Mouse (Mus musculus): ENCODE measurements at regions not wholly inside any gene's neighbourhood (a gene's known extent, or its start where the extent isn't known, plus 50 kb on each side); places are given as distances from the start of the nearest gene placed in this dataset.
A peak's percentile ranks its signal among the peaks of the same experiment; 100 is the strongest.

DNA sequence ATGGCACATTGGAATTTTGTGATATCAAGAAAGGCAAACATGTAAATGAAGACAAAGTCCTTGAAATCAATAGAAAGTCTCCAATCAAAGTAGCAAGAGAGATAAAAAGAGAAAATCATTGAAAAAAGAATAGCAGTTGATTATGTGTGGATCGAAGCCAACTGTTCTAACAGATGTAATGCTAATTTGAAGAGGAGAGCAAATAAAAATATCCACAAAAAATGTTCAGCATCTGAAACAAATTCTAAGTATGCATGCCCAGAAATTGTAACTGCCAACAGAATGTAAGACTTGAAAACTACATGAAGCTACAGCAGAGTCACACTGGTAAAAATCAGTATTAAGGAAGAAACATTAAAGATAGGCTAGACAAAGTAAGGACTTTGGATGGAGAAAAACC is 587.2 kb upstream of the Galntl6 start:
- no peaks in the 10 kb centered on the region for H3K9me3 ChIP-seq (ENCODE audit: low read depth, low read length)
- WGBS, result 84% methylated on average over 1 of the region's 1 CpGs
- ATAC-seq (ENCODE audit: insufficient read depth) (no peak), DNase-seq (no peak)
- no peak overlapping the region for H3K4me3 ChIP-seq (ENCODE audit: low read depth, low read length)
- no peak for TF ChIP-seq CTCF (IDR thresholded peaks at IDR 0.05; ENCODE audit: low read depth)
- H3K9ac ChIP-seq, result no peak overlapping the region
- no peaks in the 10 kb centered on the region for H3K27me3 ChIP-seq (ENCODE audit: insufficient read depth, low read length)
- no peaks in the 10 kb centered on the region for H3K36me3 ChIP-seq (ENCODE audit: insufficient read depth)
- H3K4me2 ChIP-seq, result no peak overlapping the region
- no peaks in the 10 kb centered on the region for H3K4me1 ChIP-seq (ENCODE audit: insufficient read depth)
- H3K27ac ChIP-seq (ENCODE audit: low read depth), result no peak overlapping the region

DNA sequence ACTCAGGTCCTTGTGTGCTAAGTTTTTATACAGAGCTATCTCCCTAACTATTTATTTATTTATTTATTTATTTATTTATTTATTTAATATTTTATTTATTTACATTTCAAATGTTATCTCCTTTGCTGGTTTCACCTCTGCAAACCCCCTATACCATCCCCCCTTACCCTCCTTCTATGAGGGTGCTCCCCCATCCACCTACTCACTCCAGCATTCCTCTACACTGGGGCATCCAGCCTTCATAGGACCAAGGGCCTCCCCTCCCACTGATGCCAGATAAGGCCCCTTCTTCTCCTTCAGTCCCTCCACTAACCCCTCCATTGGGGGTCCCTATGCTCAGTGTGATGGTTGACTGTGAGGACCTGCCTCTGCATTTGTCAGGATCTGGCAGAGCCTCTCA is 579.0 kb upstream of the Galntl6 start:
- no peaks in the 10 kb centered on the region for H3K27me3 ChIP-seq (ENCODE audit: insufficient read depth, low read length)
- H3K27ac ChIP-seq (ENCODE audit: low read depth), result no peak overlapping the region
- ATAC-seq (ENCODE audit: insufficient read depth) (no peak), DNase-seq (no peak)
- H3K4me1 ChIP-seq (ENCODE audit: insufficient read depth), result no peaks in the 10 kb centered on the region
- TF ChIP-seq CTCF (IDR thresholded peaks at IDR 0.05; ENCODE audit: low read depth), result no peak
- no peaks in the 10 kb centered on the region for H3K36me3 ChIP-seq (ENCODE audit: insufficient read depth)
- no peak overlapping the region for H3K4me2 ChIP-seq
- no peak overlapping the region for H3K9ac ChIP-seq
- H3K4me3 ChIP-seq (ENCODE audit: low read depth, low read length), result no peak overlapping the region
- H3K9me3 ChIP-seq (ENCODE audit: low read depth, low read length), result no peaks in the 10 kb centered on the region

DNA sequence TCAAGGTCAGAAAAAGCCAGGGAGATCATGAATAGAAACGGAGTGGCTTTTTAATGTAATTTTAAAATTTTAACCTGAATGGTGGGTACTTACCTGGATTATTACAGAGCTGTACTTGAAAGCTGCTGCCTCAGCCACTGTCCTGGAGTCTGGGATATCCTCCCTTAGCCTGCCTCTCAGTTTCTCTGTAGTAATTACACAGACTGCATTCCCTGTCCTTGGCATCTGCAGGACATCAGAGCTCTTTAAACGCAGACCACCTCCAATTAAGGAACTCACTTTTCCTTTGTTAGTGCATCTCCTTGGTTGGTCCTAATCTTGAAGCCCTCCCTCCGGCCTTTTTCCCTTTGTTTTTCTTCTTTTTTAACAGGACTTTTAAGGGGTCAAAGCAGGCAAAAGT is 565.8 kb upstream of the Galntl6 start:
- no peaks in the 10 kb centered on the region for H3K4me1 ChIP-seq (ENCODE audit: insufficient read depth)
- WGBS, result 29% methylated on average over 3 of the region's 3 CpGs
- H3K4me2 ChIP-seq, result no peak overlapping the region
- DNase-seq, result no peak
- H3K4me3 ChIP-seq (ENCODE audit: low read depth, low read length), result no peak overlapping the region
- no peaks in the 10 kb centered on the region for H3K9me3 ChIP-seq (ENCODE audit: low read depth, low read length)
- H3K9ac ChIP-seq, result no peak overlapping the region
- H3K36me3 ChIP-seq (ENCODE audit: insufficient read depth), result no peaks in the 10 kb centered on the region
- TF ChIP-seq CTCF (IDR thresholded peaks at IDR 0.05; ENCODE audit: low read depth), result no peak
- H3K27me3 ChIP-seq (ENCODE audit: insufficient read depth, low read length), result no peaks in the 10 kb centered on the region
- no peak overlapping the region for H3K27ac ChIP-seq (ENCODE audit: low read depth)
- ATAC-seq (ENCODE audit: insufficient read depth), result no peak

DNA sequence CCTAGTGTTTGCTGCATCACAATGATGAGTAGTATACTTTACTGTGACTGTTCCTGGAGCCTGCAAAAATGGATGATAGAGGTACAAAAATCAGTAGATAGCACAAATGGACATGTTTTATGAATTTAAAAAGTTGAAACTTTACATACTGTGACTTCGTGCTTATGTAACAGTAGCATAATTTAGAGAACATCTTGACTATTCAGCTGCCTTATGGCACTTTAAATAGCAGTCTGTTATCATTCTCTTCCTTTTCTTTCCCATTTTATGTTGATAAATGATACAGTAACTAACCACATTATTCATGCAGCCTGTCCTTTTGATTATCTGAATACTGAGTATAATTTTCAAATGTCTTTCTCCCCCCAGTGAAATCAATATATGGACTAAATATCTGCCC is 561.8 kb upstream of the Galntl6 start:
- no peak for TF ChIP-seq CTCF (IDR thresholded peaks at IDR 0.05; ENCODE audit: low read depth)
- Histone ChIP-seq H3K27ac (ENCODE audit: low read depth) (no peak overlapping the region), H3K36me3 (ENCODE audit: insufficient read depth) (no peaks in the 10 kb centered on the region), H3K27me3 (ENCODE audit: insufficient read depth, low read length) (no peaks in the 10 kb centered on the region), H3K4me3 (ENCODE audit: low read depth, low read length) (no peak overlapping the region), H3K9ac (no peak overlapping the region), H3K4me1 (ENCODE audit: insufficient read depth) (no peaks in the 10 kb centered on the region), H3K4me2 (no peak overlapping the region), H3K9me3 (ENCODE audit: low read depth, low read length) (no peaks in the 10 kb centered on the region)
- WGBS, result 82% methylated on average over 1 of the region's 1 CpGs
- DNase-seq (no peak), ATAC-seq (ENCODE audit: insufficient read depth) (no peak)

DNA sequence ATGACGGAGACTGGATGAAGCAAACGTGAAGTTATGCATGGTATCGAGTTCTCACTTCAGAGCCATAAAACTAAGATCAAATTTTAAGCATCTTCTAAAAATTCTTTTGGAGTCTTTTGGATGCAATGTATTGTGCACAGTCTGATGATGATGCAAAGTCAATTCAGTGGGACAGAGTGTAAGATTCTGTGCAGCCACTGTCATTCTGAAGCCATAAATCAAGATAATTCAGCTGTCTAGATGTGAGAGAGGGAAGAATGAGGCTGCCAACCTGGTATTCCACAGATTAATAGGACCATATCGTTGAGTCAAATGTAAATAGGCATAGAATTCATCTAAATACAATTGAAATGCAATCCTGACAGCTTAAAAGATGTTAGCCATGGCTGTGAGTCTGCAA is 536.2 kb upstream of the Galntl6 start:
- no peaks in the 10 kb centered on the region for H3K4me1 ChIP-seq (ENCODE audit: insufficient read depth)
- H3K27ac ChIP-seq (ENCODE audit: low read depth), result no peak overlapping the region
- TF ChIP-seq CTCF (IDR thresholded peaks at IDR 0.05; ENCODE audit: low read depth), result no peak
- H3K4me2 ChIP-seq, result no peak overlapping the region
- no peaks in the 10 kb centered on the region for H3K27me3 ChIP-seq (ENCODE audit: insufficient read depth, low read length)
- no peak overlapping the region for H3K4me3 ChIP-seq (ENCODE audit: low read depth, low read length)
- no peaks in the 10 kb centered on the region for H3K9me3 ChIP-seq (ENCODE audit: low read depth, low read length)
- H3K9ac ChIP-seq, result no peak overlapping the region
- 51% methylated on average over 4 of the region's 4 CpGs for WGBS
- DNase-seq, result no peak
- no peaks in the 10 kb centered on the region for H3K36me3 ChIP-seq (ENCODE audit: insufficient read depth)
- no peak for ATAC-seq (ENCODE audit: insufficient read depth)

DNA sequence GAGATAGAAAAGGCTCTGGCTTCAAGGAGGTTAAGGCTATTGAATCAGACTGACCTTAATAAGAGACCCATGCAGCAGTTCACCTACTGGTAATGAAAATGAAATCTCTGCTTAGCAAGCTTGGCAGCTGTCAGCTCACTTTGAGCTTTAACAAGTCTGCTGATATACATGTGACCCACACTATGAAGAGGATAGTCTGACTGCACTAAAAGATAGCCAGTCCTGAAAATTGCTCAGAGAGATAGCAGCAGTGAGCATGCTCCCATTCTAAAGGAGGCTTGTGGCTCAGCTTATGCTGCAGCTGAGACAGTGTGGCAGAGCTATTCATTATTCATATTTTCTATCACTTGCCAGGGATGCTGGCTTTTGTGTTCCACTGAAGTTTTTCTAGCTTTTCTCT is 491.2 kb upstream of the Galntl6 start:
- ATAC-seq (ENCODE audit: insufficient read depth) (no peak), DNase-seq (no peak)
- Histone ChIP-seq H3K27ac (ENCODE audit: low read depth) (no peak overlapping the region), H3K36me3 (ENCODE audit: insufficient read depth) (no peaks in the 10 kb centered on the region), H3K4me1 (ENCODE audit: insufficient read depth) (no peaks in the 10 kb centered on the region), H3K9me3 (ENCODE audit: low read depth, low read length) (no peaks in the 10 kb centered on the region), H3K27me3 (ENCODE audit: insufficient read depth, low read length) (no peaks in the 10 kb centered on the region), H3K4me3 (ENCODE audit: low read depth, low read length) (no peak overlapping the region), H3K9ac (no peak overlapping the region), H3K4me2 (no peak overlapping the region)
- no peak for TF ChIP-seq CTCF (IDR thresholded peaks at IDR 0.05; ENCODE audit: low read depth)

DNA sequence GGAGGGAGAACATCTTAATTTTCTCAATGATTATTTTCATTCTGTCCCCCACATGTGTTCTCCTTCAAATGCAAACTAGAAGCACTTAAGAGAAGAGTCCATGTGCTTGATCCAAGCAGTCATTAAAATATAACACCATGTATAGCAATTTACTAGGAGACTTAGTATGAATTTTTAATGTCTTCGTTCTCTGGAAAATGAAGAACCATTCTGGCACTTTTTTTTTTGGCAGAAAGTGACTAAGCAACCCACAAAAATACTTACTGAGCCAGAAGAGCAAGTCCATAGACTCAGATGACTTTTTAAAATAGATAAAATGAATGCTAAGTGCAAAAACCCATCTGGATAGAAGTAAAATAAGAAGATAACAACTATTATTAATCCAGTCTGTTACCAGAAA is 477.3 kb upstream of the Galntl6 start:
- no peak overlapping the region for H3K4me2 ChIP-seq
- H3K4me1 ChIP-seq (ENCODE audit: insufficient read depth), result no peaks in the 10 kb centered on the region
- ATAC-seq (ENCODE audit: insufficient read depth) (no peak), DNase-seq (no peak)
- TF ChIP-seq CTCF (IDR thresholded peaks at IDR 0.05; ENCODE audit: low read depth), result no peak
- H3K27ac ChIP-seq (ENCODE audit: low read depth), result no peak overlapping the region
- 59% methylated on average over 1 of the region's 1 CpGs for WGBS
- H3K4me3 ChIP-seq (ENCODE audit: low read depth, low read length), result no peak overlapping the region
- no peaks in the 10 kb centered on the region for H3K9me3 ChIP-seq (ENCODE audit: low read depth, low read length)
- H3K9ac ChIP-seq, result no peak overlapping the region
- no peaks in the 10 kb centered on the region for H3K27me3 ChIP-seq (ENCODE audit: insufficient read depth, low read length)
- H3K36me3 ChIP-seq (ENCODE audit: insufficient read depth), result no peaks in the 10 kb centered on the region

DNA sequence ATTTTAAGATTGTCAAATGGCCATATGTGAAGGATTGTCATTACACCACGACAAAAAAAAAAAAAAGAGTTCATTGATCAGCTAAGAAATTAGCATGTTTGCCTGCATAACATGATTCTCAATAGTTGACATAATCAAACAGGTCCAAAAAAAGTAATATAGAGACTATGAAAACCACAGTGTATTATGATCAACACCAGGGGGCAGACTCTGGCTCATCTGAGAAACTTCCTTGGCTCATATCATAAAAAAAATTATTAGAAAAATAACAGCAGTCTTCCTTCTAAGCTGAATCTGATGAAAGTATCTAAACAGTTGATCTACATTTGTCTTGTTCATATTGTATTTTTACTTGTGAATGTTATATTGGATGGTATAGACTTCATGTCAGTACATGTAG is 472.3 kb upstream of the Galntl6 start:
- Histone ChIP-seq H3K4me2 (no peak overlapping the region), H3K36me3 (ENCODE audit: insufficient read depth) (no peaks in the 10 kb centered on the region), H3K27ac (ENCODE audit: low read depth) (no peak overlapping the region), H3K4me3 (ENCODE audit: low read depth, low read length) (no peak overlapping the region), H3K9ac (no peak overlapping the region), H3K9me3 (ENCODE audit: low read depth, low read length) (no peaks in the 10 kb centered on the region), H3K27me3 (ENCODE audit: insufficient read depth, low read length) (no peaks in the 10 kb centered on the region), H3K4me1 (ENCODE audit: insufficient read depth) (no peaks in the 10 kb centered on the region)
- WGBS, result 35% methylated on average over 1 of the region's 1 CpGs
- DNase-seq (peak; percentile 22), ATAC-seq (ENCODE audit: insufficient read depth) (no peak)
- peak; percentile 9; the same call in 1 of the 2 replicates for TF ChIP-seq CTCF (IDR thresholded peaks at IDR 0.05; ENCODE audit: low read depth)

All from lung, embryonic 14.5 days (tissue).